Mouse (Mus musculus): Measurements from ENCODE around the gene 4930568D16Rik.

The 4930568D16Rik gene

GRCm38 (mm10) chr2:35367629-35368028, at the start of gene 4930568D16Rik:
Gene 4930568D16Rik, minus strand, starts transcription at chr2:35367729.
- in situ Hi-C loops (cut with MboI; ENCODE audit: low pct_unique_long_range_greater_than_20kb in 1 of 2, low sequenced_read_pairs in 2 of 2, unreplicated experiment in 1 of 2): no loop called here

GRCm38 (mm10) chr2:35417231-35417630, 49.7 kb upstream of the 4930568D16Rik start:
- in situ Hi-C loops (cut with MboI; ENCODE audit: low pct_unique_long_range_greater_than_20kb in 1 of 2, low sequenced_read_pairs in 2 of 2, unreplicated experiment in 1 of 2): no loop called here

- in situ Hi-C loops (cut with MboI; ENCODE audit: low pct_unique_long_range_greater_than_20kb in 1 of 2, low sequenced_read_pairs in 2 of 2, unreplicated experiment in 1 of 2): no loop called here
These were observed 48.9 kb upstream of the 4930568D16Rik start for GRCm38 (mm10) chr2:35416473-35416872.

- in situ Hi-C loops (cut with MboI; ENCODE audit: low pct_unique_long_range_greater_than_20kb in 1 of 2, low sequenced_read_pairs in 2 of 2, unreplicated experiment in 1 of 2): no loop called here
These were observed 45.3 kb upstream of the 4930568D16Rik start for GRCm38 (mm10) chr2:35412810-35413209.

- in situ Hi-C loops (cut with MboI; ENCODE audit: low pct_unique_long_range_greater_than_20kb in 1 of 2, low sequenced_read_pairs in 2 of 2, unreplicated experiment in 1 of 2): no loop called here
These were observed 44.7 kb upstream of the 4930568D16Rik start for GRCm38 (mm10) chr2:35412246-35412645.

- in situ Hi-C loops (cut with MboI; ENCODE audit: low pct_unique_long_range_greater_than_20kb in 1 of 2, low sequenced_read_pairs in 2 of 2, unreplicated experiment in 1 of 2): no loop called here
These were observed 44.2 kb upstream of the 4930568D16Rik start for GRCm38 (mm10) chr2:35411640-35412190.

- in situ Hi-C loops (cut with MboI; ENCODE audit: low pct_unique_long_range_greater_than_20kb in 1 of 2, low sequenced_read_pairs in 2 of 2, unreplicated experiment in 1 of 2): no loop called here
These were observed 41.9 kb upstream of the 4930568D16Rik start for GRCm38 (mm10) chr2:35409466-35409865.

- in situ Hi-C loops (cut with MboI; ENCODE audit: low pct_unique_long_range_greater_than_20kb in 1 of 2, low sequenced_read_pairs in 2 of 2, unreplicated experiment in 1 of 2): no loop called here
These were observed 41.0 kb upstream of the 4930568D16Rik start for GRCm38 (mm10) chr2:35408409-35409110.

- in situ Hi-C loops (cut with MboI; ENCODE audit: low pct_unique_long_range_greater_than_20kb in 1 of 2, low sequenced_read_pairs in 2 of 2, unreplicated experiment in 1 of 2): no loop called here
These were observed 40.3 kb upstream of the 4930568D16Rik start for GRCm38 (mm10) chr2:35407878-35408277.

GRCm38 (mm10) chr2:35407266-35407665, 39.7 kb upstream of the 4930568D16Rik start:
- in situ Hi-C loops (cut with MboI; ENCODE audit: low pct_unique_long_range_greater_than_20kb in 1 of 2, low sequenced_read_pairs in 2 of 2, unreplicated experiment in 1 of 2): no loop called here

- in situ Hi-C loops (cut with MboI; ENCODE audit: low pct_unique_long_range_greater_than_20kb in 1 of 2, low sequenced_read_pairs in 2 of 2, unreplicated experiment in 1 of 2): no loop called here
These were observed 39.1 kb upstream of the 4930568D16Rik start for GRCm38 (mm10) chr2:35406611-35407010.

- in situ Hi-C loops (cut with MboI; ENCODE audit: low pct_unique_long_range_greater_than_20kb in 1 of 2, low sequenced_read_pairs in 2 of 2, unreplicated experiment in 1 of 2): no loop called here
These were observed 34.9 kb upstream of the 4930568D16Rik start for GRCm38 (mm10) chr2:35402391-35402790.

- in situ Hi-C loops (cut with MboI; ENCODE audit: low pct_unique_long_range_greater_than_20kb in 1 of 2, low sequenced_read_pairs in 2 of 2, unreplicated experiment in 1 of 2): no loop called here
These were observed 33.2 kb upstream of the 4930568D16Rik start for GRCm38 (mm10) chr2:35400739-35401138.

GRCm38 (mm10) chr2:35398184-35398828, 30.8 kb upstream of the 4930568D16Rik start:
- in situ Hi-C loops (cut with MboI; ENCODE audit: low pct_unique_long_range_greater_than_20kb in 1 of 2, low sequenced_read_pairs in 2 of 2, unreplicated experiment in 1 of 2): no loop called here

GRCm38 (mm10) chr2:35397590-35398173, 30.2 kb upstream of the 4930568D16Rik start:
- in situ Hi-C loops (cut with MboI; ENCODE audit: low pct_unique_long_range_greater_than_20kb in 1 of 2, low sequenced_read_pairs in 2 of 2, unreplicated experiment in 1 of 2): no loop called here

- in situ Hi-C loops (cut with MboI; ENCODE audit: low pct_unique_long_range_greater_than_20kb in 1 of 2, low sequenced_read_pairs in 2 of 2, unreplicated experiment in 1 of 2): no loop called here
These were observed 29.6 kb upstream of the 4930568D16Rik start, which contains the start of gene 4930402F06Rik for GRCm38 (mm10) chr2:35397096-35397495. Gene 4930402F06Rik, minus strand, starts transcription at chr2:35397175.

GRCm38 (mm10) chr2:35385441-35385871, 17.9 kb upstream of the 4930568D16Rik start:
- in situ Hi-C loops (cut with MboI; ENCODE audit: low pct_unique_long_range_greater_than_20kb in 1 of 2, low sequenced_read_pairs in 2 of 2, unreplicated experiment in 1 of 2): no loop called here

GRCm38 (mm10) chr2:35379306-35379705, 11.8 kb upstream of the 4930568D16Rik start:
- in situ Hi-C loops (cut with MboI; ENCODE audit: low pct_unique_long_range_greater_than_20kb in 1 of 2, low sequenced_read_pairs in 2 of 2, unreplicated experiment in 1 of 2): no loop called here

- in situ Hi-C loops (cut with MboI; ENCODE audit: low pct_unique_long_range_greater_than_20kb in 1 of 2, low sequenced_read_pairs in 2 of 2, unreplicated experiment in 1 of 2): no loop called here
These were observed 10.1 kb upstream of the 4930568D16Rik start for GRCm38 (mm10) chr2:35377600-35377999.

Data from mouse embryonic stem cell (cell line).